Mouse (Mus musculus): Measurements from ENCODE around the gene Lclat1. TPM values are rescaled to one million over a fixed set of nuclear protein-coding genes. Genes with fewer than 3 reads are reported as not detected.
"Not testable (repeated sequence)": the region's sequence is repeated elsewhere in the genome, so short reads cannot be mapped to it uniquely, and the experiment has no call there.

Lclat1 gene
- polyA plus RNA-seq, 1 experiment from 2014 or later: 11.4 TPM

- Histone ChIP-seq H3K9me3 (ENCODE audit: control insufficient read depth, low read length) (no peaks in the 10 kb centered on the region), H3K27me3 (replicated peaks; ENCODE audit: control insufficient read depth, insufficient read depth, low read length) (no peaks in the 10 kb centered on the region), H3K9ac (ENCODE audit: low read depth, low read length) (no peak overlapping the region), H3K36me3 (ENCODE audit: control insufficient read depth, insufficient read depth, low read length) (no peaks in the 10 kb centered on the region), H3K27ac (ENCODE audit: low read depth, low read length) (no peak overlapping the region), H3K4me1 (replicated peaks; ENCODE audit: control insufficient read depth, insufficient read depth, low read length) (no peaks in the 10 kb centered on the region; the same call in 1 of the 2 replicates), H3K4me2 (no peak overlapping the region), H3K4me3 (ENCODE audit: low read depth, low read length) (no peak overlapping the region)
- DNase-seq (ENCODE audit: low spot score): no peak
- 60% methylated on average over 15 of the region's 15 CpGs for WGBS
- no peak for ATAC-seq (replicated peaks; ENCODE audit: low FRiP score)
Observed at GRCm38 (mm10) chr17:73270871-73271796, 163.3 kb downstream of the Lclat1 start.

- no peak overlapping the region for H3K4me2 ChIP-seq
- 85% methylated on average over 7 of the region's 7 CpGs for WGBS
- H3K4me1 ChIP-seq (replicated peaks; ENCODE audit: control insufficient read depth, insufficient read depth, low read length): no peaks in the 10 kb centered on the region; the same call in 1 of the 2 replicates
- no peaks in the 10 kb centered on the region for H3K27me3 ChIP-seq (replicated peaks; ENCODE audit: control insufficient read depth, insufficient read depth, low read length)
- no peak overlapping the region for H3K27ac ChIP-seq (ENCODE audit: low read depth, low read length)
- no peak overlapping the region for H3K4me3 ChIP-seq (ENCODE audit: low read depth, low read length)
- H3K36me3 ChIP-seq (ENCODE audit: control insufficient read depth, insufficient read depth, low read length): no peaks in the 10 kb centered on the region
- H3K9me3 ChIP-seq (ENCODE audit: control insufficient read depth, low read length): no peaks in the 10 kb centered on the region
- no peak for DNase-seq (ENCODE audit: low spot score)
- H3K9ac ChIP-seq (ENCODE audit: low read depth, low read length): no peak overlapping the region
- ATAC-seq (replicated peaks; ENCODE audit: low FRiP score): no peak
Observed at GRCm38 (mm10) chr17:73271797-73272600, 164.2 kb downstream of the Lclat1 start.

- WGBS: 60% methylated on average over 7 of the region's 7 CpGs
- DNase-seq (ENCODE audit: low spot score) (no peak), ATAC-seq (replicated peaks; ENCODE audit: low FRiP score) (no peak)
- H3K4me3 ChIP-seq (ENCODE audit: low read depth, low read length): no peak overlapping the region
- H3K36me3 ChIP-seq (ENCODE audit: control insufficient read depth, insufficient read depth, low read length): no peaks in the 10 kb centered on the region
- H3K27me3 ChIP-seq (replicated peaks; ENCODE audit: control insufficient read depth, insufficient read depth, low read length): no peaks in the 10 kb centered on the region
- no peaks in the 10 kb centered on the region for H3K9me3 ChIP-seq (ENCODE audit: control insufficient read depth, low read length)
- no peak overlapping the region for H3K9ac ChIP-seq (ENCODE audit: low read depth, low read length)
- H3K4me2 ChIP-seq: no peak overlapping the region
- H3K4me1 ChIP-seq (replicated peaks; ENCODE audit: control insufficient read depth, insufficient read depth, low read length): no peaks in the 10 kb centered on the region; the same call in 1 of the 2 replicates
- H3K27ac ChIP-seq (ENCODE audit: low read depth, low read length): no peak overlapping the region
Observed at GRCm38 (mm10) chr17:73273809-73274208, 166.0 kb downstream of the Lclat1 start.

- ATAC-seq (replicated peaks; ENCODE audit: low FRiP score) (no peak), DNase-seq (ENCODE audit: low spot score) (no peak)
- Histone ChIP-seq H3K36me3 (ENCODE audit: control insufficient read depth, insufficient read depth, low read length) (no peaks in the 10 kb centered on the region), H3K4me1 (replicated peaks; ENCODE audit: control insufficient read depth, insufficient read depth, low read length) (no peaks in the 10 kb centered on the region; the same call in 1 of the 2 replicates), H3K9me3 (ENCODE audit: control insufficient read depth, low read length) (no peaks in the 10 kb centered on the region), H3K9ac (ENCODE audit: low read depth, low read length) (no peak overlapping the region), H3K4me2 (no peak overlapping the region), H3K27me3 (replicated peaks; ENCODE audit: control insufficient read depth, insufficient read depth, low read length) (no peaks in the 10 kb centered on the region), H3K4me3 (ENCODE audit: low read depth, low read length) (no peak overlapping the region), H3K27ac (ENCODE audit: low read depth, low read length) (no peak overlapping the region)
- WGBS: 77% methylated on average over 10 of the region's 10 CpGs
Observed at GRCm38 (mm10) chr17:73275066-73275465, 167.3 kb downstream of the Lclat1 start.

- H3K4me3 ChIP-seq (ENCODE audit: low read depth, low read length): no peak overlapping the region
- no peak overlapping the region for H3K27ac ChIP-seq (ENCODE audit: low read depth, low read length)
- DNase-seq (ENCODE audit: low spot score) (no peak), ATAC-seq (replicated peaks; ENCODE audit: low FRiP score) (no peak)
- H3K4me1 ChIP-seq (replicated peaks; ENCODE audit: control insufficient read depth, insufficient read depth, low read length): no peaks in the 10 kb centered on the region
- no peaks in the 10 kb centered on the region for H3K9me3 ChIP-seq (ENCODE audit: control insufficient read depth, low read length)
- no peaks in the 10 kb centered on the region for H3K36me3 ChIP-seq (ENCODE audit: control insufficient read depth, insufficient read depth, low read length)
- no peak overlapping the region for H3K9ac ChIP-seq (ENCODE audit: low read depth, low read length)
- WGBS: 90% methylated on average over 4 of the region's 4 CpGs
- H3K27me3 ChIP-seq (replicated peaks; ENCODE audit: control insufficient read depth, insufficient read depth, low read length): no peaks in the 10 kb centered on the region; the same call in 1 of the 2 replicates
- no peak overlapping the region for H3K4me2 ChIP-seq
Observed at GRCm38 (mm10) chr17:73277770-73278169, 170.0 kb downstream of the Lclat1 start.

- H3K4me3 ChIP-seq (ENCODE audit: low read depth, low read length): not testable (repeated sequence)
Observed at GRCm38 (mm10) chr17:73282702-73283101, 174.9 kb downstream of the Lclat1 start.

GRCm38 (mm10) chr17:73284301-73284700, 176.5 kb downstream of the Lclat1 start:
- Histone ChIP-seq H3K4me1 (replicated peaks; ENCODE audit: control insufficient read depth, insufficient read depth, low read length) (no peaks in the 10 kb centered on the region), H3K9ac (ENCODE audit: low read depth, low read length) (no peak overlapping the region), H3K4me3 (ENCODE audit: low read depth, low read length) (no peak overlapping the region), H3K4me2 (no peak overlapping the region), H3K27me3 (replicated peaks; ENCODE audit: control insufficient read depth, insufficient read depth, low read length) (no peaks in the 10 kb centered on the region; the same call in 1 of the 2 replicates), H3K27ac (ENCODE audit: low read depth, low read length) (no peak overlapping the region), H3K9me3 (ENCODE audit: control insufficient read depth, low read length) (no peaks in the 10 kb centered on the region), H3K36me3 (ENCODE audit: control insufficient read depth, insufficient read depth, low read length) (no peaks in the 10 kb centered on the region)
- 45% methylated on average over 2 of the region's 2 CpGs for WGBS
- no peak for DNase-seq (ENCODE audit: low spot score)
- no peak for ATAC-seq (replicated peaks; ENCODE audit: low FRiP score)

More at GRCm38 (mm10) chr17:73282702-73283101, 174.9 kb downstream of the Lclat1 start:
- not testable (repeated sequence) for H3K4me2 ChIP-seq; DNase-seq (ENCODE audit: low spot score); H3K27ac ChIP-seq (ENCODE audit: low read depth, low read length); ATAC-seq (replicated peaks; ENCODE audit: low FRiP score); H3K9me3 ChIP-seq (ENCODE audit: control insufficient read depth, low read length); H3K9ac ChIP-seq (ENCODE audit: low read depth, low read length); H3K27me3 ChIP-seq (replicated peaks; ENCODE audit: control insufficient read depth, insufficient read depth, low read length); H3K4me1 ChIP-seq (replicated peaks; ENCODE audit: control insufficient read depth, insufficient read depth, low read length); H3K36me3 ChIP-seq (ENCODE audit: control insufficient read depth, insufficient read depth, low read length)
- WGBS: 30% methylated on average over 6 of the region's 6 CpGs
